Mouse (Mus musculus) hindbrain, embryonic 10.5 days (tissue): Measurements from ENCODE around the gene Mid1ip1. TPM values are rescaled to one million over a fixed set of nuclear protein-coding genes. Genes with fewer than 3 reads are reported as not detected.

Source experiments
- DNase-seq: peaks from one replicate; pipeline ENCODE4 v3.0.0-alpha.2; 2017; ENCODE audit warnings: low spot score
- H3K27ac ChIP-seq: fragments of 300-500 bp; sonication (generic); 2 replicates; pipeline ENCODE4 v1.5.1; 2016; ENCODE audit warnings: mild to moderate bottlenecking, moderate library complexity
- H3K27me3 ChIP-seq: fragments of 300-500 bp; sonication (generic); 2 replicates; pipeline ENCODE4 v1.6.1; 2016; ENCODE audit warnings: mild to moderate bottlenecking; ENCODE audit not compliant: poor library complexity, insufficient read depth, severe bottlenecking
- H3K36me3 ChIP-seq: fragments of 300-500 bp; sonication (generic); 2 replicates; pipeline ENCODE4 v1.6.1; 2016; ENCODE audit warnings: mild to moderate bottlenecking, moderate library complexity
- H3K4me1 ChIP-seq: fragments of 300-500 bp; sonication (generic); replicated peaks from 2 replicates; pipeline ENCODE4 v1.6.1; 2016; ENCODE audit warnings: mild to moderate bottlenecking
- H3K4me3 ChIP-seq: fragments of 300-500 bp; sonication (generic); 2 replicates; pipeline ENCODE4 v1.5.1; 2016; ENCODE audit warnings: mild to moderate bottlenecking, moderate library complexity
- H3K9me3 ChIP-seq: fragments of 300-500 bp; sonication (generic); 2 replicates; pipeline ENCODE4 v1.6.1; 2016; ENCODE audit warnings: mild to moderate bottlenecking, moderate library complexity
- WGBS: fragments of 180-500 bp; shearing (Covaris S2); methylation state at CpG from one replicate; pipeline ENCODE4 v1.1.7; 2016; 5-methylcytosine and 5-hydroxymethylcytosine counted together
- polyA plus RNA-seq: library from polyadenylated mRNA; unstranded; fragments of >200 nt; fragmentation: Nextera tagmentation; extraction: Ambion mirVana; gene quantifications from 2 replicates; pipeline ENCODE4 v1.2.1, GENCODE M21; 2016

Mid1ip1 gene
- polyA plus RNA-seq, 1 experiment from 2014 or later = 49.6 TPM

DNA sequence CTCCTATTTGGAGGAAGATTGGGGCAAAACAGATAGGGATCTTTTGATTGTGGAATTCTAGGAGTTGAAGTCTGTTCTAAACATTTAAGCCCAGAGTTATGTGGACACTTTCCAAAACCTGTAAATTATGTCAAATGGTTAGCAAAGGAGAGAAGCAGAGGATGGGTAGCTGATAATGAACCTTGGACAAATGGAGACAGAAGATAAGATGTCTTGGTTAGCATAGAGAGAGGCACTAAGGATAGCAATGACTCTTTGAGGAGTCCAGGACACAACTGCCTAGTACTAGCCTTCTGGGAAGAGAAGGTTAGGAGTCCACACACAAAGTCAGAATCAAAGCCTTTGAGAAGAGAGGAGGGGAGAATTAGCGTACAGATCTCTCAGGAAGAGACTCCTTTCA lies 20.1 kb downstream of the Mid1ip1 start:
- H3K4me3 ChIP-seq = no peak overlapping the region
- no peaks in the 10 kb centered on the region; the same call in 1 of the 2 replicates for H3K27me3 ChIP-seq
- WGBS = 38% methylated on average over 1 of the region's 1 CpGs
- H3K27ac ChIP-seq = no peak overlapping the region; the same call in 1 of the 2 replicates
- no peaks in the 10 kb centered on the region for H3K9me3 ChIP-seq
- no peaks in the 10 kb centered on the region for H3K36me3 ChIP-seq
- peaks cover 12% of the 10 kb centered on the region for H3K4me1 ChIP-seq
- DNase-seq = no peak

DNA sequence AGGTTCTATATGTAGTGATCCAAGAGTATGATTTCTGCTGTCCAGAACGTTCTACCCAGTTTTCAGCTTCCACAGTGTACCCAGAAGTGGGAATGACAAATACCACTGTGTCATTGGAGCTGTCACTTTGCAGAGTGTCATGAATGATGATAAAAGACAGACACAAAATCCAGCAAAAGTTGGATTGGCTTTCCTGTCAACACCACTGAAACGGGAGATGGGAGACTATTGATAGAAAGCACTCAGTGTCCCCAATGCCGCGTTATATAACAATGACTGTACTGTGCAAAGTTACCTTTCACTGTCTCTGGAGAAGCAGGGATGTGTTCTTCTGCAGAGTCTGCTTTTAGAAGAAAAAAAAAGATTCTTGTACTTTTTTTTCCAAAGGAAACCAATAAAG lies 44.1 kb downstream of the Mid1ip1 start:
- no peak overlapping the region for H3K27ac ChIP-seq
- H3K36me3 ChIP-seq = no peaks in the 10 kb centered on the region
- H3K9me3 ChIP-seq = no peaks in the 10 kb centered on the region
- H3K4me1 ChIP-seq = no peaks in the 10 kb centered on the region
- DNase-seq = no peak
- 84% methylated on average over 4 of the region's 4 CpGs for WGBS
- peaks cover 10% of the 10 kb centered on the region for H3K27me3 ChIP-seq
- H3K4me3 ChIP-seq = no peak overlapping the region

DNA sequence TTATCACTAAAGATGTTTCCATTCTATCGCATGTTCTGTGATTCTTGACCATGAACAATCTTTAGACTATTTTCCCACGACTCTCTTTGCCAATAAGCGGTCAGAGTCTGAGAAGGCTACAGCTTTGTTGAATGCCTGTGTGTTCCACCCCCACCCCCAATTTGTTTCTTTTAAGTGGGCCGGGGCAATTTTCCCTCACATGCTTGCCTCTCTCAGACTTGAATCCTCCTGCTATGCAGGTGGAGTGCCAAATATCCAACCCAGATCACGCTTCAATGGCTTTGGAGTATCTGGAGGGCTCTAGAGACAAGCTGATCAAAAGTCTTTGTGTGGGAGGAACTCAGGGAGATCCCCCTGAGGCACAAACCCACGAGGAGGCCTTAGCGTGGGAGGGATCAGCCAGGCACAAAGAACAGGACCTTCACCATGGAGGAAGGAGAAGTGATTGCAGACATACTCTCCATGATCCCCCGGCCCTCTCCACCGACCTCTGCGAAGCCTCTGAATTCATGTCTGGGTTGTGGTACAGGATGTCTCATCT lies 48.7 kb downstream of the Mid1ip1 start:
- DNase-seq = no peak
- no peak overlapping the region for H3K27ac ChIP-seq
- no peaks in the 10 kb centered on the region for H3K4me1 ChIP-seq
- peaks cover 10% of the 10 kb centered on the region for H3K27me3 ChIP-seq
- H3K9me3 ChIP-seq = no peaks in the 10 kb centered on the region
- 64% methylated on average over 10 of the region's 10 CpGs for WGBS
- no peak overlapping the region for H3K4me3 ChIP-seq
- H3K36me3 ChIP-seq = no peaks in the 10 kb centered on the region

Other genes with a start within 250 kb of the Mid1ip1 start
- 65.7 and 76.3 TPM in 2 replicates for gene Tspan7, start 229.9 kb upstream of the Mid1ip1 start, polyA plus RNA-seq